Mouse (Mus musculus) left cerebral cortex, postnatal 10 days (tissue): ENCODE measurements around the gene Ppfibp1. TPM values are rescaled to one million over a fixed set of nuclear protein-coding genes. Genes with fewer than 3 reads are reported as not detected.
A peak's percentile ranks its signal among the peaks of the same experiment; 100 is the strongest.
"Not testable (repeated sequence)": the region's sequence is repeated elsewhere in the genome, so short reads cannot be mapped to it uniquely, and the experiment has no call there.

Source experiments
- DNase-seq, 2 experiments: peaks; one replicate each; pipeline ENCODE4 v3.0.0; 2021 to 2022; ENCODE audit warnings: low spot score in 2 of 2, mixed read lengths in 1 of 2; ENCODE audit errors: extremely low spot score in 1 of 2
- intact Hi-C: fragments of 180-260 bp; cut with DNase I; formaldehyde crosslinking; loops from one replicate; pipeline ENCODE4 v1.15.1; 2025
- total RNA-seq, 2 experiments: library from RNA; stranded (reverse); gene quantifications; 2 replicates each; pipeline ENCODE4 v1.2.3; 2021

Ppfibp1 gene
- 100 to 1,000 TPM in 1 of 2 experiments, 10 to 100 TPM in 1; 96.3 to 100 TPM for total RNA-seq

DNA sequence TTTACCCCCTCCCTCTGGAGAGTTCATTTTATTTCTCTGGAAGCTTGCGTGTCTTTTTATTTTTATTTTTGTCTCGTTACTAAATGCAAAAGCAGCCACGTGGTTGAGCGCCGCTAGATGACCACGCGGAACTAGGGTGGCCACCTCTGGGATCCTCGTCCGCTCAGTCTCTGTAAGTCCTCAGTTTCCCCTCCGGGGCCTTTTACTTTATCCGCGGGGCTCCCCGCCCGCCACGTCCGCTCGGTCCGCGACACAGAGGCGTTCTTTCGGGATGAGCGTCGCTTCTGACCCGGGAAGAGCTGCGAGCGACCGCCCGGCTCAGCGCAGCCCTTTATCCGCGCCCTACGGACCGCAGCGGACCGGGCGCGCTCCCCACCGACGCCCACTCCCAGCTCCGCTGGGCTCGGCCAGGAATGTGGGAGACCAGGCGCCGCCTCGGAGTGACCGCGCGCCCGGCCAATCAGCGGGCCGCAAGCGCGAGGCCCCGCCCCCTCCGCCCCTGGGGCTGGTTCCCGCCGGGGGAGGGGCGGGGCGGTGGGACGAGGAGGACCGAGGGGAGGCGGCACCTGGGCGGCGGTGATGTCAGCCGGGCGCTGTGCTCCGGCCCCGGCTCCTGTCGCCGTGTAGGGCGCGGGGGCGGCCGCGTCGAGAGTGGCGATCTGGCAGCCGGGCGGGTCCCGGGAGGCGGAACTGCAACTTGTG is at the start of gene Ppfibp1:
Gene Ppfibp1 (plus strand): TSS at position 530 of the 702 bp plus-strand sequence.
- peak; percentile 88 to 96 for DNase-seq
- intact Hi-C loops, result no loop called here

- intact Hi-C loops, result no loop called here
- DNase-seq, result no peak
Measured at GRCm38 (mm10) chr6:146838863-146839262, 49.4 kb upstream of the Ppfibp1 start.

DNA sequence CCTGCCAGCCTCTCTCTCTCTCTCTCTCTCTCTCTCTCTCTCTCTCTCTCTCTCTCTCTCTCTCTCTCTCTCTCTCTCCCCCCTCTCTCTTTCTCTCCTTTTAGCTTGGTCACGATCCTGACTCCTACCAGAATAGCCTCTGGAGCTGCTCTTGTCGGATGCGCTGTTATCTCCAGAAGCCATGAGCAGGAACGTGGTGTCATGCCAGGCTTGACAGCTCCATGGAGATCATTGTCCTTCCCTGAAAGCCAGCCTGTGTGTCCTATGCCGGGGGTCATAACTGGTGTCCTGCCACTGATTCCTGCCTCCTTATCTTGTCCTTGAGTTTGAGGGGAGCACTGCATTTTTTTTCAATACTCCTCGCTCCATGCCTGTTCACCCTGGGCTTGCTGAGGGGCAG is 43.4 kb upstream of the Ppfibp1 start:
- intact Hi-C loops, result no loop called here
- no peak for DNase-seq

DNA sequence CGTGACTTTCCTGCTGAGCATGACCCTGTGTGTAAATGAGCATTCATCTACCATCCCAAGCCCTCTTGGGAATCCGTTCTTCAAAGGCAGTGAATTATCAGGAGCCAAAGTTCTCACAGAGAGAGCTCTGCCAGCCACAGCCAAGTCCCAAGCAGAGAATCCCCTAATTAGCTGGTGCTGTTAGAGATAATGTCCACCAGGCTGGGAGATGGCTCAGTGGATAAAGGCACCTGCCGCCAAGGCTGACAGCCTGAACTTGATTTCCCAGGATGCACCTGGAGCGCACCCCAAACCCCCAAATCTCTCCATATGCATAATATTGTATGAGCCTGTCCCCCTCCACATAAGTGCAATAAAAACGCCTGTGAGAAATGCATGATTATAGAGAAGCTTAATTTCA is 42.9 kb upstream of the Ppfibp1 start:
- no peak for DNase-seq
- intact Hi-C loops, result no loop called here

DNA sequence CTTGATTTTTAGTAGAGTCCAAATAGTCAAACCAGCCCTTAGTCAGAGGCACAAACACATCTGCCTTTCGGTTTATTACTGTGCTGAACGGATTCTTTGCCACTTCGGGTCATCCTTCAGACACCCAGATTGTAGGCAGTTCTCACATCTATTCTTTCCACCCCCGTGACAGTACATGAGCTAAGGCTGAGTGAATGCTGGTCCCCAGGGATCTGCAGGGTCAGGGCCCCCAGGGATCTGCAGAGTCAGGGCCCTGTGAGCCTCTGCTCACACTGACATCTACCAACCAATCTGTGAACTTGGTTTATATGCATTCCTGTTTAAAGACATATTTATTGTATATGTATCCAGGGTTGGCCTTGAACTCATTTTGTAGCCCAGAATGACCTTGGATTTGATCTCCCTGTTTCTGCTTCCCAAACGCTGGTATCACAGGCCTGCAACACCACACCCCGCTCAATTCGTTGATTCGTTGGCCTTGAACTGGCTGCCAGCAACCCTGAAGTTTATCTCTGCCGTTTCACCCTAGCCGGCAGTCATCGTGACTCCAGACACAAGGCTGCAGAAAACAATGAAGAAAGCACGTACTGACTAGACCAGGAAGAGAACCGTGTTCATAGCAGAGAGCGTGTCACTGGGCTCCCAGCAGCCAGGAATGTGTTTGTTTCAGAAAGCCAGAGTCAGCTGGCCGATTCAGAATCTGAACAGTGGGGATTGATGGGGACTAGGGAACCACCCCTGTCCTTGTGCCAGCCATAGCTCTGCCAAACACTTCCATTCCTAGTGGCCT is 42.1 kb upstream of the Ppfibp1 start:
- DNase-seq, result no peak
- intact Hi-C loops, result no loop called here

DNA sequence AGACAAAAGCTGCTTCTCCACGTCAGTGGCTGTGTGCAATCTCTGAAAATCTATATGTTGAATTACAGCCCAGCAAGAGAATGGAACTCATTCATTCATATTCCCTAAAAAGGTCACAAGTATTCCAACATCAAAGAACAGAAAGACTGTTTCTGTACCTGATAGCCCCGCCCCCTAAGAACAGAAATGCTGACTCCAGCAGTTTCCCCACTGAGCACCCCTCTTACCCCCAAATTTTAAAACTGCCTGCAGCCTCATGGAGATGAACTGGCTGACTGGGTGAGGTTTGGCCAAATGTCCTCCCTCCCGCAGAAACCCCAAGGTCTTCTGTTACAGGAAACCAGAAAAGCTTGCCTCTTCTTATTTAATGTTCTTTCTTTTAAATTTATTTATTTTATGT is 40.9 kb upstream of the Ppfibp1 start:
- intact Hi-C loops, result no loop called here
- no peak for DNase-seq

- intact Hi-C loops, result no loop called here
Measured at GRCm38 (mm10) chr6:146848281-146848680, 40.0 kb upstream of the Ppfibp1 start.

DNA sequence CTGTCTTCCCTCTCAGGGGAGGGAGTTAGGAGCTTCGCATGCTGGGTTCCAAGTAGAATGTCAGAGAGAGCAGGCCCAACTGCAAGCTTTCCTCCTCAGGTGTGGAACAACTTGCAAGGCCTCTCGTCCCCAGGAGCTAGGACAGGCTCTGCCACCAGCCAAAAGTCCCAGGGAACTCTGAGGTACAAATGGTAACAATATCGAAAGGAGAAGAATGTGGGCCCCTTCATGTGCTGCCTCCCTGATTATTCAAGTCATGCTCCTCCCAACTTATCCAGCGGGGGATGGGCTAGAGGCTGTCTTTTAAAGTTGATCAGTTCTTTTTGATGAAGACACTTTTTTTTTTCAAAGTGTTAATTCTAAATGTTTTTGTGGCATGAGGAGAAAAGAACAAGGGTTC is 38.2 kb upstream of the Ppfibp1 start, which contains the start of gene Smco2:
Gene Smco2 (plus strand): TSS at position 55 of the 400 bp plus-strand sequence.
- intact Hi-C loops, result no loop called here

More at GRCm38 (mm10) chr6:146848281-146848680, 40.0 kb upstream of the Ppfibp1 start:
- no peak for DNase-seq

DNA sequence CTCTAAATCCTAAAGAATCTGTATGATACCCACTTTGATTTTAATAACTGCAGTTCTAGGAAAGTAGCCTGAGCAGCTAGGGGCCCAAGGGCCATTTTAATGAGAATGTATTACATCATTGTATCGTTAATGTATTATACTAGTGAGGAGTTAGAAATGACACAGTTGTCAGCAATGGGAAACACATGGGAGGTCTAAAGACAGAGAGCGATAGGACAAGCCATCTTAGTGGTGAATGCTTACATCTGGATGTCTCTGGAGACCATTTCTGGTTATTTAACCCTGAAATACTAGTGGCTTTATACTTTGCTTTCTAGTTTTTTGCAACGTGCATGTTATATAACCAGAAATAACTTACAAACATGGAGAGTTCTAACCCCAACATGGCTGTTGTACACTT is 36.4 kb upstream of the Ppfibp1 start:
- no peak for DNase-seq
- intact Hi-C loops, result no loop called here

More for the DNA sequence above, 38.2 kb upstream of the Ppfibp1 start, which contains the start of gene Smco2:
- DNase-seq, result no peak

DNA sequence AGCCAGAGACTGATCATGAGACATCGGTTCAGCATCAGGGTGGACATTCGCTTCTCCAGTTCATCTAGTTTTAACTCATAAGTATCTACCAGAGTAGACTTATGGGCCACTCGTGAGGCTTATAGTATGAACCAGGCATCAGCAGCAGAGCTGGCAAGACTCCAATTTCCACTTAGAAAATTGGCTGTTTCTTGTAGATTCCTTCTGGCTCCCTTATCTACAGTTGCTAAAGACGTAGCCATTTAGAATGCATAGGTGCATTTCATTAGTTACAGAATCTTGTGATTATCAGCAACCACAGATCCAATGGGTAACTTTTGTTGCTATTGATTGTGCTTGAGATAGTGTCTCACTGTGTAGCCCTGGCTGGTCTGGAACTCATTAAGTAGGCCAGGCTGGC is 35.5 kb upstream of the Ppfibp1 start:
- intact Hi-C loops, result no loop called here
- no peak for DNase-seq

GRCm38 (mm10) chr6:146855185-146855584 is 33.1 kb upstream of the Ppfibp1 start:
- intact Hi-C loops, result no loop called here
- DNase-seq, result no peak

- intact Hi-C loops, result no loop called here
- DNase-seq, result no peak
Measured at GRCm38 (mm10) chr6:146857386-146857785, 30.9 kb upstream of the Ppfibp1 start.

DNA sequence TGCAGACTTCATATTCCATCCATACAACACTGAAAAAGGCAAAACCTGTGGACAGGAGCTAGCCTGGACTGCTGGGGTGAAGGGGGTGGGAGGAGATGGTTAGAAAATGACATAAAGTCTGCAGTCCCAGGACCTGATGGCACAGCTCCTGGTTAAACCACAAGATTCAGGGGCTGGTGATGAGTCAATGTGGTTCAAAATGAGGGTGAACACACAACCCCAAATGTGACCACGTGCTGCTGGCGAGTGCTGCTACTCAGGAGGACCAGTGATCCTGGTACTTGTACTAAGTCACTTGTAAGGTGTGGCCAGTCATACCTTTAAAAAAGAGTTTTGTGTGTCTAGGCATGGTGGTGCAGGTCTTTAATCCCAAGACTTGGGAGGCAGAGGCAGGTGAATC is 25.1 kb upstream of the Ppfibp1 start:
- DNase-seq, result no peak
- intact Hi-C loops, result no loop called here

- intact Hi-C loops, DNase-seq: not testable (repeated sequence)
Measured at GRCm38 (mm10) chr6:146864370-146864769, 23.9 kb upstream of the Ppfibp1 start.

DNA sequence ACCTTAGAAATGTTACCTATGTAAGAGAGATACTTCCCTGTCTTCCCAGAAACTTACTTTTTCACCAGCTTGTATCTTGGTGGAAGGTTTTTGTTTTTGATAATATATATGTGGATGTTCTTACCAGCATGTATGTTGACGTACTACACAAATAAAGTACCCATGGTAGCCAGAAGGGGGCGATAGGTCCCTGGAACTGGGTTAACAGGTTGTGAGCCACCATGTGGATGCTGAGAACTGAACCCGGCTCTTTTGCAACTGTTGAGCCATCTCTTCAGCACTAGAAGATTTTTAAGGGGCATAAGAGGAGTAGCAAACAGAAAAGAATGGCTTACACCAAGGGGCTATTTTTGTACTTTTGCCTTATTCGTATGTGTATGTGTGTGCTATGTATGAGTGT is 22.6 kb upstream of the Ppfibp1 start:
- no peak for DNase-seq
- intact Hi-C loops, result no loop called here

GRCm38 (mm10) chr6:146871975-146872374 is 16.3 kb upstream of the Ppfibp1 start:
- intact Hi-C loops, result no loop called here
- DNase-seq, result no peak

DNA sequence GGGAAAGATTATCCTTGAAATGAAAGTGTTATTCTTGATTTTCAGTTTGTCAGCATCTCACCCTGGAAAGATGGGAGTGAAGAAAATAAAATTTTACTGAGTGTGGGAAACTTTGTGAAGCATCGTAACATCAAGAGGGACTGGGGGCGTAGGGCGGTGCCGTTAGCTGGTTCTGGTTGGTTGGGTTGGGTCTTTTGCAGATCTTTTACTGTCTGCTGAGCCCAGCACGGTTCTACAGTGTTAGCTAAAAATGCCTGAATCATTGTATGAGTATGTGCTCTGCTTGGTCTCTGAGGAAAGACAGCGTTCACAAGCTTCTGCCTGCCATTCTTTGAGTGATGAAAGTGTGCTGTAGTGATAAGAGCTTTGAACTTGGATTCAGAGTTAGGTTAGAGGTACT is 13.9 kb upstream of the Ppfibp1 start:
- no peak for DNase-seq
- intact Hi-C loops, result no loop called here

DNA sequence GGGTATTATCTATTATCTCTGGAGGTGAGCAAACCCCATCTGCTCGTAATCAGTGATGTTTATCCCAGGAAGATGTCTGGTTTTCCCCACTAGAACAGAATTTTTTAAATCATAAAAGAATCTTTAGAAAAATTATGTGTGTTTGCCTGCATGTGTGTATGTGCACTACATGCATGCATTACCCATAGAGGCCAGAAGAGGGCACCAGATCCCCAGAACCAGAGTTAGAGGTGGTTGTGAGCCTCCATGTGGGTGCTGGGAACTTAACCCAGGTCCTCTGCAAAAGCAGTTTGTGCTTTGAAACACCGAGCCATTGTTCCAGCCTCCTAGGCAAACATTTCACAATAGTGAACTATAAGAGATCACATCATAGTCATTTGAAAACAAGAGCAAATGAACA is 11.5 kb upstream of the Ppfibp1 start:
- intact Hi-C loops, result no loop called here
- DNase-seq, result no peak

- DNase-seq, result peak; percentile 48 to 78
- intact Hi-C loops, result no loop called here
Measured at GRCm38 (mm10) chr6:146877425-146878045, 10.8 kb upstream of the Ppfibp1 start.

DNA sequence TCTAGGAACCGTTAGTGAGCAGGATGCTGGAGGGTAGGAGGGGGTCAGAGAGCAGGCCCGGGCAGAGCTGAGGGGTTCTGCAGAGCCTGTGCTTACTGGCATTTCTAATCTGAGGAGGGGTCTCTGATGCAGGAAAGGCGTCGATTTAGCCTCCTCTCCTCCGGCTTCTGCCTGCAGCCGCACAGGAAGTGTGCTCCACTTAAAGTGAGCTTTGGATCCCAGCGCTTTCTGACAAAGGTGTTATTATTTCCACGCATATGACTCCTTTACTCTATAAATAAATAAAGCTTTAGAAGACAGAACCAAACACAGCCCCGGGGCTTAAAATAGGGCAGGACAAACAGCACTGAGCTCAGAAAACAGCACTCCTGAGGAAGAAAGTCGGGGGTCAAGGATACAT is 9.4 kb upstream of the Ppfibp1 start:
- no peak for DNase-seq
- intact Hi-C loops, result no loop called here
